Mouse (Mus musculus): Measurements from ENCODE around the gene D430041D05Rik. TPM values are rescaled to one million over a fixed set of nuclear protein-coding genes. Genes with fewer than 3 reads are reported as not detected.

Gene D430041D05Rik
- total RNA-seq, 2 experiments from 2014 or later, result 1.3 to 1.9 TPM

GRCm38 (mm10) chr2:104359305-104359704, 51.5 kb downstream of the D430041D05Rik start:
- no peak overlapping the region for H3K4me3 ChIP-seq
- no peak overlapping the region for H3K27ac ChIP-seq
- no peak for DNase-seq
- no peak for TF ChIP-seq CTCF (IDR thresholded peaks at IDR 0.05)
- intact Hi-C loops (cut with DNase I), result no loop called here

- Histone ChIP-seq H3K27ac (no peak overlapping the region), H3K4me3 (no peak overlapping the region)
- TF ChIP-seq CTCF (IDR thresholded peaks at IDR 0.05), result no peak
- no peak for DNase-seq
- intact Hi-C loops (cut with DNase I), result no loop called here
These were observed 51.9 kb downstream of the D430041D05Rik start for GRCm38 (mm10) chr2:104358881-104359280.

- TF ChIP-seq CTCF (IDR thresholded peaks at IDR 0.05), result no peak
- DNase-seq, result no peak
- intact Hi-C loops (cut with DNase I), result no loop called here
- Histone ChIP-seq H3K27ac (no peak overlapping the region), H3K4me3 (no peak overlapping the region)
These were observed 54.3 kb downstream of the D430041D05Rik start for GRCm38 (mm10) chr2:104356531-104356930.

- no peak overlapping the region for H3K27ac ChIP-seq
- no peak for TF ChIP-seq CTCF (IDR thresholded peaks at IDR 0.05)
- no peak overlapping the region for H3K4me3 ChIP-seq
- intact Hi-C loops (cut with DNase I), result no loop called here
- DNase-seq, result no peak
These were observed 56.7 kb downstream of the D430041D05Rik start for GRCm38 (mm10) chr2:104354117-104354516.

GRCm38 (mm10) chr2:104352204-104352493, 58.7 kb downstream of the D430041D05Rik start:
- H3K27ac ChIP-seq, result no peak overlapping the region
- intact Hi-C loops (cut with DNase I), result no loop called here
- no peak for DNase-seq
- no peak overlapping the region for H3K4me3 ChIP-seq
- TF ChIP-seq CTCF (IDR thresholded peaks at IDR 0.05), result no peak

GRCm38 (mm10) chr2:104351415-104352203, 59.2 kb downstream of the D430041D05Rik start:
- DNase-seq, result peak; percentile 37
- peak; percentile 19; the same call in 1 of the 2 replicates for TF ChIP-seq CTCF (IDR thresholded peaks at IDR 0.05)
- no peak overlapping the region for H3K27ac ChIP-seq
- intact Hi-C loops (cut with DNase I), result no loop called here
- no peak overlapping the region for H3K4me3 ChIP-seq

- no peak overlapping the region for H3K27ac ChIP-seq
- DNase-seq, result no peak
- no peak overlapping the region for H3K4me3 ChIP-seq
- no peak for TF ChIP-seq CTCF (IDR thresholded peaks at IDR 0.05)
- intact Hi-C loops (cut with DNase I), result no loop called here
These were observed 73.2 kb downstream of the D430041D05Rik start for GRCm38 (mm10) chr2:104337619-104338018.

GRCm38 (mm10) chr2:104335824-104336223, 75.0 kb downstream of the D430041D05Rik start:
- no peak overlapping the region for H3K27ac ChIP-seq
- intact Hi-C loops (cut with DNase I), result no loop called here
- no peak overlapping the region for H3K4me3 ChIP-seq
- TF ChIP-seq CTCF (IDR thresholded peaks at IDR 0.05), result no peak
- no peak for DNase-seq

- peak; percentile 36 for TF ChIP-seq CTCF (IDR thresholded peaks at IDR 0.05)
- intact Hi-C loops (cut with DNase I), result loop anchor here (5.0 kb wide), 1 partner anchor 88 kb away; no protein-coding TSS in a partner anchor
- no peak overlapping the region for H3K27ac ChIP-seq
- H3K4me3 ChIP-seq, result no peak overlapping the region
- DNase-seq, result no peak
These were observed 76.9 kb downstream of the D430041D05Rik start for GRCm38 (mm10) chr2:104333952-104334351.

- DNase-seq, result no peak
- Histone ChIP-seq H3K4me3 (no peak overlapping the region), H3K27ac (no peak overlapping the region)
- no peak for TF ChIP-seq CTCF (IDR thresholded peaks at IDR 0.05)
- intact Hi-C loops (cut with DNase I), result loop anchor here (5.0 kb wide), 1 partner anchor 90 kb away; no protein-coding TSS in a partner anchor
These were observed 78.1 kb downstream of the D430041D05Rik start for GRCm38 (mm10) chr2:104332707-104333106.

GRCm38 (mm10) chr2:104331261-104331660, 79.6 kb downstream of the D430041D05Rik start:
- no peak overlapping the region for H3K4me3 ChIP-seq
- no peak overlapping the region for H3K27ac ChIP-seq
- DNase-seq, result no peak
- intact Hi-C loops (cut with DNase I), result loop anchor here (5.0 kb wide), 1 partner anchor 91 kb away; no protein-coding TSS in a partner anchor
- TF ChIP-seq CTCF (IDR thresholded peaks at IDR 0.05), result no peak

GRCm38 (mm10) chr2:104327116-104327794, 83.6 kb downstream of the D430041D05Rik start:
- TF ChIP-seq CTCF (IDR thresholded peaks at IDR 0.05), result no peak
- intact Hi-C loops (cut with DNase I), result no loop called here
- H3K4me3 ChIP-seq, result no peak overlapping the region
- no peak overlapping the region for H3K27ac ChIP-seq
- DNase-seq, result no peak

GRCm38 (mm10) chr2:104323773-104324172, 87.0 kb downstream of the D430041D05Rik start:
- no peak overlapping the region for H3K27ac ChIP-seq
- intact Hi-C loops (cut with DNase I), result loop anchor here (5.0 kb wide), 1 partner anchor 191 kb away; no protein-coding TSS in a partner anchor
- no peak for DNase-seq
- no peak for TF ChIP-seq CTCF (IDR thresholded peaks at IDR 0.05)
- no peak overlapping the region for H3K4me3 ChIP-seq

Data from gastrocnemius, adult 2 months (tissue).